Mouse (Mus musculus) megakaryocyte progenitor cell, adult 5-6 weeks (primary cell): ENCODE measurements around the gene Lnx1. TPM values are rescaled to one million over a fixed set of nuclear protein-coding genes. Genes with fewer than 3 reads are reported as not detected.

Experiments used
- ATAC-seq: replicated peaks from 2 replicates; pipeline ENCODE4 v1.8.0; 2016; ENCODE audit warnings: mild to moderate bottlenecking, moderate TSS enrichment, inconsistent platforms; ENCODE audit not compliant: poor library complexity
- total RNA-seq, 2 experiments: library from RNA; stranded (forward) in 1 of 2; stranded (reverse) in 1 of 2; fragments of 157-497, 149-512 nt in 1 of 2; fragments of 200-1000 nt in 1 of 2; gene quantifications; 2 replicates each; pipeline versions ENCODE4 v1.2.3 to v1.2.4; 2015 to 2017

The Lnx1 gene
- total RNA-seq, 2 experiments from 2014 or later: 0.10 TPM; not detected in 1

- ATAC-seq: no peak
These were observed 3.0 kb downstream of the Lnx1 start for GRCm38 (mm10) chr5:74699673-74700072.

GRCm38 (mm10) chr5:74697534-74697933 is 5.2 kb downstream of the Lnx1 start:
- no peak for ATAC-seq

GRCm38 (mm10) chr5:74694390-74694801 is 8.3 kb downstream of the Lnx1 start:
- ATAC-seq: no peak

- no peak for ATAC-seq
These were observed 8.9 kb downstream of the Lnx1 start for GRCm38 (mm10) chr5:74693836-74694235.

- ATAC-seq: no peak
These were observed 10.2 kb downstream of the Lnx1 start for GRCm38 (mm10) chr5:74692411-74693090.

GRCm38 (mm10) chr5:74688822-74689221 is 13.9 kb downstream of the Lnx1 start:
- ATAC-seq: no peak

GRCm38 (mm10) chr5:74684944-74685343 is 17.8 kb downstream of the Lnx1 start:
- ATAC-seq: no peak

- no peak for ATAC-seq
These were observed 18.9 kb downstream of the Lnx1 start for GRCm38 (mm10) chr5:74683832-74684231.

GRCm38 (mm10) chr5:74682735-74683134 is 20.0 kb downstream of the Lnx1 start:
- ATAC-seq: no peak

- ATAC-seq: no peak
These were observed 23.1 kb downstream of the Lnx1 start for GRCm38 (mm10) chr5:74679631-74680030.

- ATAC-seq: no peak
These were observed 24.0 kb downstream of the Lnx1 start for GRCm38 (mm10) chr5:74678693-74679092.

GRCm38 (mm10) chr5:74677399-74678338 is 25.0 kb downstream of the Lnx1 start:
- no peak for ATAC-seq

GRCm38 (mm10) chr5:74672556-74672955 is 30.2 kb downstream of the Lnx1 start:
- no peak for ATAC-seq

GRCm38 (mm10) chr5:74670877-74671276 is 31.8 kb downstream of the Lnx1 start:
- ATAC-seq: no peak

GRCm38 (mm10) chr5:74669925-74670324 is 32.8 kb downstream of the Lnx1 start:
- no peak for ATAC-seq

- no peak for ATAC-seq
These were observed 33.8 kb downstream of the Lnx1 start for GRCm38 (mm10) chr5:74668956-74669355.

- ATAC-seq: no peak
These were observed 40.1 kb downstream of the Lnx1 start for GRCm38 (mm10) chr5:74662618-74663017.

GRCm38 (mm10) chr5:74661734-74662560 is 40.8 kb downstream of the Lnx1 start:
- ATAC-seq: no peak

- no peak for ATAC-seq
These were observed 42.9 kb downstream of the Lnx1 start for GRCm38 (mm10) chr5:74659856-74660255.

- no peak for ATAC-seq
These were observed 43.4 kb downstream of the Lnx1 start for GRCm38 (mm10) chr5:74659281-74659680.

- no peak for ATAC-seq
These were observed 44.8 kb downstream of the Lnx1 start for GRCm38 (mm10) chr5:74657930-74658329.
